In the genomic region with DNA sequence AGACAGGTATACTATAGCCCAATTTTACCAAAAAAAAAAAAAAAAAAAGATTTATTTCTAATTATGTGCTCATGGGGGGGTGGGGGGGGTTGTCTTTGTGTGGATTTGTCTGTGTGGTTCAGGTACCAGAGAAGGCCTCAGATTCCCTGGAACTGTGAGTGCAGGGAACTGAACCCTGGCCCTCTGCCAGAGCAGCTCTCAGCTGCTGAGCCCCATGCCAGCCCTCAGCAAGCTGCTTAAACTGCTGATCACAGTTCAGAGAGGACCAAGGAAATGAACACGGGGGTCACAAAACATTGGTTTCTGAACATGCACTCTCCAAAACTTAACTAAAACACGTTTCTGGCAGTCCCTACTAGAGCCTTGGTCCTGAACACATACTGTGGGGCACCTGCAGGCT, we compare ENCODE assay signal across 13 mouse cellular contexts. TPM values are rescaled to one million over a fixed set of nuclear protein-coding genes. Genes with fewer than 3 reads are reported as not detected.
DNase-seq lines count a peak whose midpoint lies in the region; ATAC-seq lines count a peak whose summit lies in the region.
"Had no signal": no experiment of that assay in that cellular context is flagged by ENCODE, and none has a peak within 500 bp of the region (broad histone marks: within the 10 kb centered on the region; RNA-seq: fewer than 3 reads in every experiment).

No protein-coding gene starts in this region.

- ATAC-seq in midbrain, embryonic 16.5 days: no peak
- ATAC-seq in megakaryocyte progenitor cell, adult 5-6 weeks (replicated peaks; ENCODE audit: poor library complexity): no peak

- WGBS in midbrain, embryonic 16.5 days: 61% methylated on average over 2 of the region's 2 CpGs

- no peaks in the 10 kb centered on the region for H3K4me1 ChIP-seq in midbrain, embryonic 16.5 days (ENCODE audit: control insufficient read depth, insufficient read depth, low read length)
- H3K4me1 ChIP-seq: limb, embryonic 13.5 days; neural tube, embryonic 12.5 days had no signal

- peaks cover 21% of the 10 kb centered on the region for H3K36me3 ChIP-seq in midbrain, embryonic 16.5 days (ENCODE audit: control insufficient read depth, insufficient read depth, low read length)

- no peak overlapping the region for H3K9ac ChIP-seq in midbrain, embryonic 16.5 days (ENCODE audit: low read depth, low read length)
- H3K9ac ChIP-seq: heart, embryonic 15.5 days; limb, embryonic 13.5 days; neural tube, embryonic 12.5 days had no signal

- H3K27ac ChIP-seq in midbrain, embryonic 16.5 days (ENCODE audit: low read length): no peak overlapping the region
- H3K27ac ChIP-seq: heart, embryonic 15.5 days; limb, embryonic 13.5 days; neural tube, embryonic 12.5 days had no signal

- no peaks in the 10 kb centered on the region for H3K9me3 ChIP-seq in midbrain, embryonic 16.5 days (replicated peaks; ENCODE audit: control insufficient read depth, low read length, poor library complexity, severe bottlenecking)
- H3K9me3 ChIP-seq: G1E; heart, embryonic 15.5 days; limb, embryonic 13.5 days; neural tube, embryonic 12.5 days had no signal

- H3K4me3 ChIP-seq in midbrain, embryonic 16.5 days (ENCODE audit: low read depth, low read length): no peak overlapping the region
- H3K4me3 ChIP-seq: heart, embryonic 15.5 days; limb, embryonic 13.5 days; neural tube, embryonic 12.5 days had no signal

- no peaks in the 10 kb centered on the region for H3K27me3 ChIP-seq in midbrain, embryonic 16.5 days (ENCODE audit: control insufficient read depth, insufficient read depth, low read depth, low read length)
- H3K27me3 ChIP-seq: heart, embryonic 15.5 days; limb, embryonic 13.5 days; neural tube, embryonic 12.5 days had no signal

- DNase-seq in layer of hippocampus, adult 11-12 months (ENCODE audit: low spot score): peak; percentile 57
- DNase-seq in layer of hippocampus, adult 9-10 months (ENCODE audit: low spot score): no peak
- DNase-seq in adrenal gland, postnatal 25 days: peak; percentile 75
- DNase-seq in cerebellum, adult 9-11 months: peak; percentile 76
- DNase-seq in kidney, postnatal 36 days: peak; percentile 82 to 90
- no peak for DNase-seq in ovary, postnatal 14 days (ENCODE audit: low spot score)
- DNase-seq: embryo, embryonic 11 days had no signal

- no peak overlapping the region for H3K4me2 ChIP-seq in midbrain, embryonic 16.5 days (ENCODE audit: low read length)
- H3K4me2 ChIP-seq: heart, embryonic 15.5 days; limb, embryonic 13.5 days; neural tube, embryonic 12.5 days had no signal

RNA-seq across cellular contexts. Expression of gene Vps33a, which starts 16.4 kb away (rescaled TPM):
- total RNA-seq in adrenal gland, postnatal 25 days (2021): 40.2 and 51.5 TPM in 2 replicates
- 44.7 and 44.8 TPM in 2 replicates for polyA plus RNA-seq in midbrain, embryonic 16.5 days (2015; fragmentation: Nextera tagmentation; extraction: Ambion mirVana)
- 16.4 and 17.7 TPM in 2 replicates for total RNA-seq in megakaryocyte progenitor cell, adult 5-6 weeks (2015)
- 24.4 and 25.7 TPM in 2 replicates for total RNA-seq in megakaryocyte progenitor cell, adult 5-6 weeks (2017)

RNA-seq across cellular contexts. Expression of gene Gm49027, which starts 31.2 kb away (rescaled TPM):
- total RNA-seq in adrenal gland, postnatal 25 days (2021): 6.4 and 11.3 TPM in 2 replicates
- 0.73 and 0.92 TPM in 2 replicates for polyA plus RNA-seq in midbrain, embryonic 16.5 days (2015; fragmentation: Nextera tagmentation; extraction: Ambion mirVana)
- 0.17 TPM in 1 of 2 replicates, not detected in the other for total RNA-seq in megakaryocyte progenitor cell, adult 5-6 weeks (2015)
- total RNA-seq in megakaryocyte progenitor cell, adult 5-6 weeks (2017): 0.17 TPM in 1 of 2 replicates, not detected in the other
- polyA plus RNA-seq: limb, embryonic 13.5 days had no signal

RNA-seq across cellular contexts. Expression of gene Diablo, which starts 32.5 kb away (rescaled TPM):
- total RNA-seq in adrenal gland, postnatal 25 days (2021): 65.0 and 79.3 TPM in 2 replicates
- polyA plus RNA-seq in midbrain, embryonic 16.5 days (2015; fragmentation: Nextera tagmentation; extraction: Ambion mirVana): 109 and 111 TPM in 2 replicates
- total RNA-seq in megakaryocyte progenitor cell, adult 5-6 weeks (2015): 32.8 and 50.5 TPM in 2 replicates
- 49.0 and 53.3 TPM in 2 replicates for total RNA-seq in megakaryocyte progenitor cell, adult 5-6 weeks (2017)

RNA-seq across cellular contexts. Expression of gene B3gnt4, which starts 46.2 kb away (rescaled TPM):
- 0.30 TPM in 1 of 2 replicates, not detected in the other for total RNA-seq in adrenal gland, postnatal 25 days (2021)
- 0.58 and 1.4 TPM in 2 replicates for polyA plus RNA-seq in midbrain, embryonic 16.5 days (2015; fragmentation: Nextera tagmentation; extraction: Ambion mirVana)
- 0.15 TPM in 1 of 2 replicates, not detected in the other for total RNA-seq in megakaryocyte progenitor cell, adult 5-6 weeks (2015)
- total RNA-seq in megakaryocyte progenitor cell, adult 5-6 weeks (2017): not detected in 2 replicates
- polyA plus RNA-seq: G1E had no signal

Comparison
In these comparisons a context has a peak if more than half of its experiments do, and no peak if none do; other contexts are left out.
1. DNase-seq: peak in layer of hippocampus, adult 11-12 months (single experiment), adrenal gland, postnatal 25 days (single experiment), cerebellum, adult 9-11 months (single experiment) and kidney, postnatal 36 days (2 of 2); none in layer of hippocampus, adult 9-10 months (single experiment) and ovary, postnatal 14 days (single experiment).